ENCODE assay signal across 19 mouse cellular contexts in genomic region chr14:73373606-73374005, GRCm38 (mm10). TPM values are rescaled to one million over a fixed set of nuclear protein-coding genes. Genes with fewer than 3 reads are reported as not detected.
DNase-seq lines count a peak whose midpoint lies in the region; ATAC-seq and TF ChIP-seq lines count a peak whose summit lies in the region.
"Had no signal": no experiment of that assay in that cellular context is flagged by ENCODE, and none has a peak within 500 bp of the region (broad histone marks: within the 10 kb centered on the region; RNA-seq: fewer than 3 reads in every experiment).

No protein-coding gene starts in this region.

- H3K27me3 ChIP-seq in heart, adult 2 months (ENCODE audit: control insufficient read depth, insufficient read depth, low read length) = no peaks in the 10 kb centered on the region
- H3K27me3 ChIP-seq in heart, embryonic 10.5 days (ENCODE audit: insufficient read depth, poor library complexity, severe bottlenecking) = no peaks in the 10 kb centered on the region
- H3K27me3 ChIP-seq in liver, adult 2 months (ENCODE audit: control insufficient read depth, insufficient read depth, low read length) = no peaks in the 10 kb centered on the region
- H3K27me3 ChIP-seq in liver, embryonic 11.5 days (replicated peaks; ENCODE audit: control insufficient read depth, insufficient read depth, low read length) = no peaks in the 10 kb centered on the region
- H3K27me3 ChIP-seq in liver, embryonic 16.5 days (ENCODE audit: control insufficient read depth, insufficient read depth, low read depth, low read length) = no peaks in the 10 kb centered on the region
- H3K27me3 ChIP-seq in stomach, postnatal 0 days (ENCODE audit: control insufficient read depth, insufficient read depth, low read length) = no peaks in the 10 kb centered on the region
- no peaks in the 10 kb centered on the region for H3K27me3 ChIP-seq in forebrain, embryonic 13.5 days
- H3K27me3 ChIP-seq: CH12.LX; heart, embryonic 15.5 days; limb, embryonic 15.5 days had no signal

- peaks cover 5% of the 10 kb centered on the region for H3K79me2 ChIP-seq in heart, adult 2 months (replicated peaks; ENCODE audit: control insufficient read depth, insufficient read depth, low read length)
- peaks cover 27% of the 10 kb centered on the region; the same call in 1 of the 2 replicates for H3K79me2 ChIP-seq in liver, adult 2 months (ENCODE audit: control insufficient read depth, insufficient read depth, low read length)

- no peak for ATAC-seq in liver, embryonic 11.5 days (replicated peaks; ENCODE audit: low FRiP score)
- 0 out of 2 replicates have a peak, but pooled peaks have one; percentile 35 for ATAC-seq in liver, embryonic 16.5 days (ENCODE audit: low read depth)
- ATAC-seq in stomach, postnatal 0 days (ENCODE audit: low FRiP score, low TSS enrichment) = peak; percentile 18; the same call in 1 of the 2 replicates
- ATAC-seq in forebrain, embryonic 13.5 days = no peak
- ATAC-seq: lung, postnatal 0 days had no signal

- H3K9me3 ChIP-seq in heart, embryonic 10.5 days = no peaks in the 10 kb centered on the region
- no peaks in the 10 kb centered on the region for H3K9me3 ChIP-seq in liver, embryonic 11.5 days (ENCODE audit: control insufficient read depth, low read length)
- H3K9me3 ChIP-seq in liver, embryonic 16.5 days (replicated peaks; ENCODE audit: control insufficient read depth, low read length) = no peaks in the 10 kb centered on the region
- no peaks in the 10 kb centered on the region for H3K9me3 ChIP-seq in stomach, postnatal 0 days (ENCODE audit: control insufficient read depth, low read length)
- H3K9me3 ChIP-seq in forebrain, embryonic 13.5 days (replicated peaks) = no peaks in the 10 kb centered on the region
- H3K9me3 ChIP-seq: forebrain, embryonic 10.5 days; heart, embryonic 15.5 days; hindbrain, embryonic 10.5 days; limb, embryonic 15.5 days had no signal

- H3K4me2 ChIP-seq in liver, embryonic 11.5 days = no peak overlapping the region
- no peak overlapping the region for H3K4me2 ChIP-seq in liver, embryonic 16.5 days (ENCODE audit: low read depth, low read length)
- H3K4me2 ChIP-seq in stomach, postnatal 0 days (replicated peaks; ENCODE audit: low read depth) = no peak overlapping the region
- no peak overlapping the region for H3K4me2 ChIP-seq in forebrain, embryonic 13.5 days
- H3K4me2 ChIP-seq: heart, embryonic 15.5 days; limb, embryonic 15.5 days; midbrain, embryonic 11.5 days had no signal

- no peak for TF ChIP-seq EP300 in heart, adult 2 months (IDR thresholded peaks at IDR 0.05; ENCODE audit: insufficient read depth, low read depth, low read length)
- TF ChIP-seq EP300 in stomach, postnatal 0 days (optimal IDR thresholded peaks at IDR 0.05) = no peak

- WGBS in heart, adult 2 months = 33% methylated on average over 8 of the region's 8 CpGs
- 70% methylated on average over 8 of the region's 8 CpGs for WGBS in heart, embryonic 10.5 days
- WGBS in liver, adult 2 months = 12% methylated on average over 8 of the region's 8 CpGs
- 86% methylated on average over 8 of the region's 8 CpGs for WGBS in liver, embryonic 11.5 days
- 71% methylated on average over 8 of the region's 8 CpGs for WGBS in liver, embryonic 16.5 days (ENCODE audit: insufficient replicate concordance)
- WGBS in stomach, postnatal 0 days = 52% methylated on average over 8 of the region's 8 CpGs
- 90% methylated on average over 8 of the region's 8 CpGs for WGBS in forebrain, embryonic 13.5 days

- no peak for TF ChIP-seq CTCF in heart, adult 2 months (IDR thresholded peaks at IDR 0.05)
- no peak for TF ChIP-seq CTCF in liver, adult 2 months (IDR thresholded peaks at IDR 0.05; ENCODE audit: low read depth, low read length)
- TF ChIP-seq CTCF in stomach, postnatal 0 days (IDR thresholded peaks at IDR 0.05; ENCODE audit: low read depth) = no peak

- H3K4me1 ChIP-seq in heart, adult 2 months (ENCODE audit: control insufficient read depth, insufficient read depth, low read length) = peaks cover 38% of the 10 kb centered on the region
- peaks cover 16% of the 10 kb centered on the region for H3K4me1 ChIP-seq in heart, embryonic 10.5 days
- H3K4me1 ChIP-seq in liver, adult 2 months (ENCODE audit: control insufficient read depth, insufficient read depth, low read length) = peaks cover 46% of the 10 kb centered on the region
- peaks cover 29% of the 10 kb centered on the region for H3K4me1 ChIP-seq in liver, embryonic 11.5 days (replicated peaks; ENCODE audit: control insufficient read depth, insufficient read depth, low read length)
- H3K4me1 ChIP-seq in liver, embryonic 16.5 days (ENCODE audit: control insufficient read depth, low read depth, low read length) = peaks cover 21% of the 10 kb centered on the region
- H3K4me1 ChIP-seq in stomach, postnatal 0 days (replicated peaks; ENCODE audit: control insufficient read depth, insufficient read depth) = peaks cover 4% of the 10 kb centered on the region
- H3K4me1 ChIP-seq in forebrain, embryonic 13.5 days = 0 out of 2 replicates have a peak, but pooled peaks cover 7% of the 10 kb centered on the region
- H3K4me1 ChIP-seq: hindbrain, embryonic 10.5 days had no signal

- peak overlapping the region; percentile 25; the same call in 1 of the 2 replicates for H3K9ac ChIP-seq in heart, adult 2 months (ENCODE audit: low read depth, low read length)
- H3K9ac ChIP-seq in liver, adult 2 months (ENCODE audit: low read depth, low read length) = peak overlapping the region; percentile 55; the same call in 1 of the 2 replicates
- no peak overlapping the region for H3K9ac ChIP-seq in liver, embryonic 11.5 days (ENCODE audit: low read depth, low read length)
- no peak overlapping the region for H3K9ac ChIP-seq in liver, embryonic 16.5 days (ENCODE audit: low read depth, low read length)
- no peak overlapping the region for H3K9ac ChIP-seq in stomach, postnatal 0 days (ENCODE audit: low read length)
- no peak overlapping the region for H3K9ac ChIP-seq in forebrain, embryonic 13.5 days
- H3K9ac ChIP-seq: heart, embryonic 15.5 days; limb, embryonic 15.5 days had no signal

- DNase-seq in heart, adult 2 months = no peak
- no peak for DNase-seq in heart, embryonic 10.5 days (ENCODE audit: low spot score)
- DNase-seq in liver, adult 2 months (ENCODE audit: extremely low read depth, low read depth, low spot score) = peak; percentile 71
- no peak for DNase-seq in liver, embryonic 11.5 days (ENCODE audit: low spot score)
- DNase-seq in stomach, postnatal 0 days (ENCODE audit: low spot score) = no peak
- DNase-seq: cerebellum, adult 8-10 months; retina, postnatal 1 day; right cerebral cortex, postnatal 4 days; thymus, adult 18-20 months; thymus, postnatal 4 days had no signal

- TF ChIP-seq POLR2A in heart, adult 2 months (IDR thresholded peaks at IDR 0.05; ENCODE audit: insufficient read depth, low read depth, low read length) = no peak
- no peak for TF ChIP-seq POLR2A in liver, adult 2 months (IDR thresholded peaks at IDR 0.05; ENCODE audit: extremely low read depth, insufficient read depth, low read length)

- H3K36me3 ChIP-seq in heart, adult 2 months (ENCODE audit: control insufficient read depth, insufficient read depth, low read length) = peaks cover 76% of the 10 kb centered on the region
- H3K36me3 ChIP-seq in heart, embryonic 10.5 days = peaks cover 12% of the 10 kb centered on the region; the same call in 1 of the 2 replicates
- H3K36me3 ChIP-seq in liver, adult 2 months (ENCODE audit: control insufficient read depth, insufficient read depth, low read length) = peaks cover 31% of the 10 kb centered on the region
- H3K36me3 ChIP-seq in liver, embryonic 11.5 days (ENCODE audit: control insufficient read depth, insufficient read depth, low read length) = no peaks in the 10 kb centered on the region; the same call in 1 of the 2 replicates
- peaks cover 7% of the 10 kb centered on the region; the same call in 1 of the 2 replicates for H3K36me3 ChIP-seq in liver, embryonic 16.5 days (ENCODE audit: control insufficient read depth, insufficient read depth)
- peaks cover 5% of the 10 kb centered on the region for H3K36me3 ChIP-seq in stomach, postnatal 0 days (ENCODE audit: control insufficient read depth, insufficient read depth, low read length)
- peaks cover 30% of the 10 kb centered on the region for H3K36me3 ChIP-seq in forebrain, embryonic 13.5 days (ENCODE audit: poor library complexity, severe bottlenecking)

- H3K27ac ChIP-seq in heart, adult 2 months = peak overlapping the region; percentile 72
- H3K27ac ChIP-seq in heart, embryonic 10.5 days = no peak overlapping the region
- peak overlapping the region; percentile 86 for H3K27ac ChIP-seq in liver, adult 2 months (replicated peaks; ENCODE audit: insufficient read depth, low read depth, low read length)
- no peak overlapping the region for H3K27ac ChIP-seq in liver, embryonic 11.5 days (ENCODE audit: low read depth, low read length)
- H3K27ac ChIP-seq in liver, embryonic 16.5 days (ENCODE audit: low read length) = peak overlapping the region; percentile 64
- H3K27ac ChIP-seq in stomach, postnatal 0 days (replicated peaks) = peak overlapping the region; percentile 30; the same call in 1 of the 2 replicates
- H3K27ac ChIP-seq in forebrain, embryonic 13.5 days = no peak overlapping the region
- H3K27ac ChIP-seq: forebrain, embryonic 10.5 days; heart, embryonic 15.5 days; hindbrain, embryonic 10.5 days; limb, embryonic 15.5 days had no signal

- intact Hi-C loops in heart, adult 2 months (cut with DNase I) = no loop called here

- H3K4me3 ChIP-seq in heart, adult 2 months = no peak overlapping the region; the same call in 1 of the 2 replicates
- no peak overlapping the region for H3K4me3 ChIP-seq in heart, embryonic 10.5 days
- peak overlapping the region; percentile 2 for H3K4me3 ChIP-seq in liver, adult 2 months (ENCODE audit: insufficient read depth, low read depth, low read length)
- no peak overlapping the region for H3K4me3 ChIP-seq in liver, embryonic 11.5 days (ENCODE audit: low read depth, low read length)
- H3K4me3 ChIP-seq in liver, embryonic 16.5 days (ENCODE audit: low read depth, low read length) = no peak overlapping the region
- no peak overlapping the region for H3K4me3 ChIP-seq in stomach, postnatal 0 days (ENCODE audit: low read depth, low read length)
- H3K4me3 ChIP-seq in forebrain, embryonic 13.5 days = no peak overlapping the region
- H3K4me3 ChIP-seq: forebrain, embryonic 10.5 days; heart, embryonic 15.5 days; hindbrain, embryonic 10.5 days; limb, embryonic 15.5 days had no signal

RNA-seq across cellular contexts. Expression of gene Itm2b, which starts 11.5 kb away (rescaled TPM):
- 100 to 1,000 TPM; 724 to 814 TPM for total RNA-seq in heart, adult 2 months (2021)
- polyA plus RNA-seq in heart, adult 2 months (2012; rRNA removed) = 771 and 1,125 TPM in 2 replicates
- 330 and 384 TPM in 2 replicates for polyA plus RNA-seq in heart, embryonic 10.5 days (2016; fragmentation: Nextera tagmentation; extraction: Ambion mirVana)
- 967 and 981 TPM in 2 replicates for total RNA-seq in liver, adult 2 months (2014; rRNA removed)
- 1,187 and 1,239 TPM in 2 replicates for polyA plus RNA-seq in liver, adult 2 months (2012; rRNA removed)
- 516 and 518 TPM in 2 replicates for polyA plus RNA-seq in liver, embryonic 11.5 days (2014; fragmentation: Nextera tagmentation; extraction: Ambion mirVana)
- polyA plus RNA-seq in liver, embryonic 16.5 days (2015; fragmentation: Nextera tagmentation; extraction: Ambion mirVana) = 588 and 605 TPM in 2 replicates
- 1,381 and 1,408 TPM in 2 replicates for polyA plus RNA-seq in stomach, postnatal 0 days (2015; fragmentation: Nextera tagmentation; extraction: Ambion mirVana)
- 450 and 508 TPM in 2 replicates for polyA plus RNA-seq in forebrain, embryonic 13.5 days (2015; fragmentation: Nextera tagmentation; extraction: Ambion mirVana)

RNA-seq across cellular contexts. Expression of gene Rb1, which starts 48.0 kb away (rescaled TPM):
- 10 to 100 TPM; 18.2 to 19.2 TPM for total RNA-seq in heart, adult 2 months (2021)
- polyA plus RNA-seq in heart, adult 2 months (2012; rRNA removed) = 5.1 and 9.6 TPM in 2 replicates
- polyA plus RNA-seq in heart, embryonic 10.5 days (2016; fragmentation: Nextera tagmentation; extraction: Ambion mirVana) = 7.7 and 9.5 TPM in 2 replicates
- total RNA-seq in liver, adult 2 months (2014; rRNA removed) = 7.0 and 7.2 TPM in 2 replicates
- 1.1 and 1.2 TPM in 2 replicates for polyA plus RNA-seq in liver, adult 2 months (2012; rRNA removed)
- 22.3 and 25.1 TPM in 2 replicates for polyA plus RNA-seq in liver, embryonic 11.5 days (2014; fragmentation: Nextera tagmentation; extraction: Ambion mirVana)
- polyA plus RNA-seq in liver, embryonic 16.5 days (2015; fragmentation: Nextera tagmentation; extraction: Ambion mirVana) = 16.7 and 18.5 TPM in 2 replicates
- 13.8 and 15.4 TPM in 2 replicates for polyA plus RNA-seq in stomach, postnatal 0 days (2015; fragmentation: Nextera tagmentation; extraction: Ambion mirVana)
- 18.8 and 21.5 TPM in 2 replicates for polyA plus RNA-seq in forebrain, embryonic 13.5 days (2015; fragmentation: Nextera tagmentation; extraction: Ambion mirVana)

Comparison
In these comparisons a context has a peak if more than half of its experiments do, and no peak if none do; other contexts are left out.
1. H3K27ac ChIP-seq: peak in heart, adult 2 months (single experiment), liver, adult 2 months (single experiment), liver, embryonic 16.5 days (single experiment) and stomach, postnatal 0 days (single experiment); none in heart, embryonic 10.5 days (single experiment), liver, embryonic 11.5 days (single experiment) and forebrain, embryonic 13.5 days (single experiment).
2. H3K9ac ChIP-seq: peak in heart, adult 2 months (single experiment) and liver, adult 2 months (single experiment); none in liver, embryonic 11.5 days (single experiment), liver, embryonic 16.5 days (single experiment), stomach, postnatal 0 days (single experiment) and forebrain, embryonic 13.5 days (single experiment).
3. ATAC-seq: peak in liver, embryonic 16.5 days (single experiment) and stomach, postnatal 0 days (single experiment); none in liver, embryonic 11.5 days (single experiment) and forebrain, embryonic 13.5 days (single experiment).